Mouse (Mus musculus) heart, adult 2 months (tissue): ENCODE measurements at regions not wholly inside any gene's neighbourhood (a gene's known extent, or its start where the extent isn't known, plus 50 kb on each side); places are given as distances from the start of the nearest gene placed in this dataset.

Source experiments
- CTCF ChIP-seq: fragments of 200-600 bp; IDR thresholded peaks from 2 replicates; pipeline ENCODE4 v1.8.1; 2022; ENCODE audit warnings: antibody characterized with exemption, mild to moderate bottlenecking, moderate library complexity
- EP300 ChIP-seq: fragments of 200-500 bp; IDR thresholded peaks from 2 replicates; pipeline ENCODE4 v1.6.1; 2011; ENCODE audit warnings: low read depth, low read length, control low read depth; ENCODE audit not compliant: insufficient read depth
- POLR2A ChIP-seq: fragments of 200-500 bp; IDR thresholded peaks from 2 replicates; pipeline ENCODE4 v1.6.1; 2011; ENCODE audit warnings: mild to moderate bottlenecking, low read depth, low read length, control low read depth; ENCODE audit not compliant: insufficient read depth

DNA sequence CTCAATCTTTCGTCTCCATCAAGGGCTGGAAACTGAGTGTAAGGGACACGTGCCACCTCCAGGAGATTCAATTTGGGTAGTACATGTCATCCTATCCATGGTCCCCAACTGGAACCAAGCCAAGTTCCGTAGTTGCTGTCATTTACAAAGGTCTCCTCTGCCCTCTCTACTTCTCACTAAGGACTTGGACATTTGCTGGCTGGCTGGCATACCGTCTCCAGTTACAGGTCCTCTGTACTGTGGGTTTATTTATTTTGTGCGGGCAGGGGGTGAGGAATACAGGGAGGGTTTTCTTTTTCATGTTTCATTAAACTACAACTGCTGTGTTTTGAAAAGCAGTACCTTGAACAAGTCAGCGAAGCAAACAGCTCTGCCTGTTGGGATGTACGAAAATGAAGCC, 55.7 kb upstream of the Stx16 start:
- TF ChIP-seq CTCF (no peak), POLR2A (no peak), EP300 (no peak)
